Mouse (Mus musculus) midbrain, postnatal 0 days (tissue): ENCODE measurements at regions not wholly inside any gene's neighbourhood (a gene's known extent, or its start where the extent isn't known, plus 50 kb on each side); places are given as distances from the start of the nearest gene placed in this dataset.
A peak's percentile ranks its signal among the peaks of the same experiment; 100 is the strongest.

Experiments used
- ATAC-seq: fragments of 200-750 bp; cut with Nextera tagmentation; 2 replicates; pipeline ENCODE4 v1.8.0; 2017; ENCODE audit warnings: moderate number of reproducible peaks, mild to moderate bottlenecking, moderate TSS enrichment, moderate library complexity; ENCODE audit not compliant: low FRiP score
- DNase-seq: peaks from one replicate; pipeline ENCODE4 v3.0.0-alpha.2; 2015; ENCODE audit warnings: low spot score
- H3K27ac ChIP-seq: fragments of 300-500 bp; sonication (generic); 2 replicates; pipeline ENCODE4 v1.5.1; 2014; ENCODE audit warnings: low read depth, mild to moderate bottlenecking, low read length, mixed read lengths
- H3K27me3 ChIP-seq: fragments of 300-500 bp; sonication (generic); 2 replicates; pipeline ENCODE4 v1.6.1; 2014; ENCODE audit warnings: low read length, control low read depth, mixed read lengths; ENCODE audit not compliant: insufficient read depth
- H3K36me3 ChIP-seq: fragments of 300-500 bp; sonication (generic); 2 replicates; pipeline ENCODE4 v1.6.1; 2014; ENCODE audit warnings: low read length, control low read depth, mixed read lengths; ENCODE audit not compliant: insufficient read depth
- H3K4me1 ChIP-seq: fragments of 300-500 bp; sonication (generic); 2 replicates; pipeline ENCODE4 v1.6.1; 2014; ENCODE audit warnings: mild to moderate bottlenecking, control low read depth, antibody characterized with exemption, low read length, mixed read lengths; ENCODE audit not compliant: insufficient read depth
- H3K4me2 ChIP-seq: fragments of 300-500 bp; sonication (generic); 2 replicates; pipeline ENCODE4 v1.6.1; 2014; ENCODE audit warnings: low read depth, mild to moderate bottlenecking, low read length, mixed read lengths; ENCODE audit not compliant: poor library complexity, severe bottlenecking
- H3K4me3 ChIP-seq: fragments of 300-500 bp; sonication (generic); 2 replicates; pipeline ENCODE4 v1.5.1; 2014; ENCODE audit warnings: low read depth, mild to moderate bottlenecking, low read length, moderate library complexity
- H3K9ac ChIP-seq: fragments of 300-500 bp; sonication (generic); replicated peaks from 2 replicates; pipeline ENCODE4 v1.6.1; 2014; ENCODE audit warnings: mild to moderate bottlenecking, low read length, moderate library complexity, mixed read lengths; ENCODE audit not compliant: poor library complexity, severe bottlenecking
- H3K9me3 ChIP-seq: fragments of 300-500 bp; sonication (generic); 2 replicates; pipeline ENCODE4 v1.6.1; 2016; ENCODE audit warnings: low read length, control low read depth
- CTCF ChIP-seq: IDR thresholded peaks from 2 replicates; pipeline ENCODE4 v1.5.1; 2016; ENCODE audit warnings: antibody characterized with exemption, mild to moderate bottlenecking
- WGBS: fragments of 180-500 bp; shearing (Covaris S2); extraction: QIAGEN DNeasy Blood & Tissue Kit; methylation state at CpG from one replicate; pipeline ENCODE4 v1.1.7; 2014; 5-methylcytosine and 5-hydroxymethylcytosine counted together

DNA sequence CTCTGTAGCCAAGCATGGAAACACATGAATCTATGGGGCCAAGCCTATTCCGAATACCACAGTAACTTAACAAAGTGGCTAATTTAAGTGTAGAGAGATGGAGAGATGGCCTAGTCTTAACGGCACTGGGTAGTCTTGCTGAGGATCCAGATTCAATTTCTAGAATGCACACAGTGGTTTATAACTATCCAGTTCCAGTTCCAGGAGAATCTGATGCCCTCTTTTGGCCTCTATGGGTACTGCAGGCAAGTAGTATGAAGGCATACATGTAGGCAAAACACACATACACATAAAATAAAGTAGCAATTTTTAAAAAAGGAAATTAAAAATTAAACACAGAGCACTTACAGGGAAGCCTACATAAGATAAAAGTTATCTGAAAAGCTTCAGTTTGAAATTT is 819.4 kb downstream of the Tmem132b start:
- Histone ChIP-seq H3K27ac (no peak overlapping the region), H3K36me3 (no peaks in the 10 kb centered on the region), H3K4me3 (no peak overlapping the region), H3K4me1 (no peaks in the 10 kb centered on the region), H3K4me2 (no peak overlapping the region), H3K9ac (no peak overlapping the region), H3K9me3 (no peaks in the 10 kb centered on the region), H3K27me3 (no peaks in the 10 kb centered on the region)
- ATAC-seq (no peak), DNase-seq (no peak)
- peak; percentile 45 for TF ChIP-seq CTCF
- WGBS, result 99% methylated on average over 2 of the region's 2 CpGs

GRCm38 (mm10) chr5:126369436-126369835 is 837.9 kb downstream of the Tmem132b start:
- Histone ChIP-seq H3K27me3 (no peaks in the 10 kb centered on the region), H3K9me3 (no peaks in the 10 kb centered on the region), H3K4me1 (no peaks in the 10 kb centered on the region), H3K9ac (no peak overlapping the region), H3K4me2 (no peak overlapping the region), H3K4me3 (no peak overlapping the region), H3K27ac (no peak overlapping the region), H3K36me3 (no peaks in the 10 kb centered on the region)
- WGBS, result 85% methylated on average over 2 of the region's 2 CpGs
- ATAC-seq (no peak), DNase-seq (no peak)
- no peak for TF ChIP-seq CTCF

GRCm38 (mm10) chr5:126392306-126392705 is 849.3 kb upstream of the Tmem132c start:
- H3K27ac ChIP-seq, result no peak overlapping the region
- H3K9me3 ChIP-seq, result no peaks in the 10 kb centered on the region
- no peaks in the 10 kb centered on the region for H3K36me3 ChIP-seq
- no peak overlapping the region for H3K4me3 ChIP-seq
- ATAC-seq (no peak), DNase-seq (no peak)
- no peaks in the 10 kb centered on the region for H3K27me3 ChIP-seq
- WGBS, result 66% methylated on average over 1 of the region's 1 CpGs
- TF ChIP-seq CTCF, result peak; percentile 17; the same call in 1 of the 2 replicates
- H3K9ac ChIP-seq, result no peak overlapping the region
- H3K4me2 ChIP-seq, result no peak overlapping the region
- no peaks in the 10 kb centered on the region for H3K4me1 ChIP-seq

DNA sequence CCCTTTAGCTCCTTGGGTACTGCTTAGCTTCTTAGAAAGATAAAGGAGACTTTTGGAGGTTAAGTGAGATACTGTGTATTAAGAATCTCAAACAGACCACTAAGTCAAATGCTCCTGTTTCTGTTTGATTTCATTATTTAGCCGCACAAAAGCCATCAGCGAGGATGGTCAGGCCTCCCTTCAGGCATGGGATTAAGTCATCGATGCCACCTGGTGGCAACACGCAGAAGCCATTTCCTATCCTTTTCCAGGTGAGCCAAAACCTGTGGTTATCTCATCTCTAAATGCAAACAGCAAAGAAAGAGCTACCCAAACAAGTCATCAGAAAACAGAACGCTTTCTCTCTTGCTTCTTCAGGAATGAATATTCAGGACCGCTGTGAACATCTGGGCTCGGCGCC is 846.3 kb upstream of the Tmem132c start:
- ATAC-seq (no peak), DNase-seq (peak; percentile 64)
- 38% methylated on average over 8 of the region's 8 CpGs for WGBS
- Histone ChIP-seq H3K4me2 (no peak overlapping the region), H3K9ac (no peak overlapping the region), H3K27ac (no peak overlapping the region), H3K9me3 (no peaks in the 10 kb centered on the region), H3K27me3 (no peaks in the 10 kb centered on the region), H3K36me3 (no peaks in the 10 kb centered on the region), H3K4me1 (no peaks in the 10 kb centered on the region), H3K4me3 (no peak overlapping the region)
- peak; percentile 77 for TF ChIP-seq CTCF

GRCm38 (mm10) chr5:126431748-126432147 is 809.9 kb upstream of the Tmem132c start:
- Histone ChIP-seq H3K9ac (no peak overlapping the region), H3K4me3 (no peak overlapping the region), H3K4me1 (no peaks in the 10 kb centered on the region), H3K9me3 (no peaks in the 10 kb centered on the region), H3K4me2 (no peak overlapping the region), H3K36me3 (no peaks in the 10 kb centered on the region), H3K27ac (no peak overlapping the region), H3K27me3 (no peaks in the 10 kb centered on the region)
- 88% methylated on average over 1 of the region's 1 CpGs for WGBS
- DNase-seq (no peak), ATAC-seq (no peak)
- TF ChIP-seq CTCF, result peak; percentile 37

GRCm38 (mm10) chr5:126438696-126439095 is 802.9 kb upstream of the Tmem132c start:
- Histone ChIP-seq H3K27ac (no peak overlapping the region), H3K4me3 (no peak overlapping the region), H3K9me3 (no peaks in the 10 kb centered on the region), H3K9ac (no peak overlapping the region), H3K36me3 (no peaks in the 10 kb centered on the region), H3K4me2 (no peak overlapping the region), H3K27me3 (no peaks in the 10 kb centered on the region), H3K4me1 (no peaks in the 10 kb centered on the region)
- TF ChIP-seq CTCF, result no peak
- 97% methylated on average over 1 of the region's 1 CpGs for WGBS
- ATAC-seq (no peak), DNase-seq (no peak)
